Mouse (Mus musculus) liver, embryonic 16.5 days (tissue): ENCODE measurements around the gene Abhd11. TPM values are rescaled to one million over a fixed set of nuclear protein-coding genes. Genes with fewer than 3 reads are reported as not detected.

Source experiments
- ATAC-seq: fragments of 200-750 bp; cut with Nextera tagmentation; 2 replicates; pipeline ENCODE4 v1.8.0; 2017; ENCODE audit warnings: low read depth, mild to moderate bottlenecking, moderate number of reproducible peaks, moderate library complexity
- H3K27ac ChIP-seq: fragments of 300-500 bp; sonication (generic); 2 replicates; pipeline ENCODE4 v1.5.1; 2014; ENCODE audit warnings: mild to moderate bottlenecking, low read length
- H3K27me3 ChIP-seq: fragments of 300-500 bp; sonication (generic); 2 replicates; pipeline ENCODE4 v1.6.1; 2014; ENCODE audit warnings: low read depth, low read length, mixed read lengths; ENCODE audit not compliant: control insufficient read depth, insufficient read depth
- H3K36me3 ChIP-seq: fragments of 300-500 bp; sonication (generic); 2 replicates; pipeline ENCODE4 v1.6.1; 2014; ENCODE audit warnings: mild to moderate bottlenecking; ENCODE audit not compliant: control insufficient read depth, insufficient read depth
- H3K4me1 ChIP-seq: fragments of 300-500 bp; sonication (generic); 2 replicates; pipeline ENCODE4 v1.6.1; 2014; ENCODE audit warnings: low read depth, low read length, mixed read lengths; ENCODE audit not compliant: control insufficient read depth
- H3K4me2 ChIP-seq: fragments of 300-500 bp; sonication (generic); 2 replicates; pipeline ENCODE4 v1.6.1; 2014; ENCODE audit warnings: low read depth, low read length, mixed read lengths
- H3K4me3 ChIP-seq: fragments of 300-500 bp; sonication (generic); 2 replicates; pipeline ENCODE4 v1.5.1; 2014; ENCODE audit warnings: low read depth, mild to moderate bottlenecking, low read length
- H3K9ac ChIP-seq: fragments of 300-500 bp; sonication (generic); 2 replicates; pipeline ENCODE4 v1.6.1; 2014; ENCODE audit warnings: low read depth, low read length
- H3K9me3 ChIP-seq: fragments of 300-500 bp; sonication (generic); replicated peaks from 2 replicates; pipeline ENCODE4 v1.6.1; 2016; ENCODE audit warnings: low read length; ENCODE audit not compliant: control insufficient read depth
- WGBS: fragments of 180-500 bp; shearing (Covaris S2); extraction: QIAGEN DNeasy Blood & Tissue Kit; methylation state at CpG from one replicate; pipeline ENCODE4 v1.1.7; 2014; ENCODE audit not compliant: insufficient replicate concordance; 5-methylcytosine and 5-hydroxymethylcytosine counted together
- polyA plus RNA-seq: library from polyadenylated mRNA; unstranded; fragments of >200 nt; fragmentation: Nextera tagmentation; extraction: Ambion mirVana; gene quantifications from 2 replicates; pipeline ENCODE4 v1.2.1, GENCODE M21; 2015

The Abhd11 gene
- polyA plus RNA-seq, 1 experiment from 2014 or later, result 26.6 TPM

DNA sequence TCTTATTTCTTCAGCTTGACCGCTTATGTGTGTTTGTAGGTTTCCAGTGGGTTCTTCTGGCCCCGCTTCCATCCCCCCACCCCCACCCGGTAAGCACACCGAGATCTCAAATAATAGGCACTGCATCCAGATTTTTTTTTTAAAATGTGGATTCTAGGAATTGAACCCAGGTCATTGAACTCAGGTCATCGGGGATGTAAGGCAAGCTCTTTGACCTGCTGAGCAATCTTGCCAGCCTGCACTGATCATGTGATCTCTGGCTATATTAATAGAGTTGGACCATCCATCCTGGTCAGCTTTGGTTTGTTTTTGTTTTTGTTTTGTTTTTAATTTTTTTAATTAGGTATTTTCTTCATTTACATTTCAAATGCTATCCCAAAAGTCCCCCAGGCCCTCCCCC, 23.6 kb downstream of the Abhd11 start:
- no peak overlapping the region for H3K9ac ChIP-seq
- H3K4me2 ChIP-seq, result no peak overlapping the region
- H3K4me3 ChIP-seq, result no peak overlapping the region
- H3K36me3 ChIP-seq, result no peaks in the 10 kb centered on the region
- 68% methylated on average over 5 of the region's 5 CpGs for WGBS
- H3K4me1 ChIP-seq, result peaks cover 11% of the 10 kb centered on the region
- H3K9me3 ChIP-seq, result no peaks in the 10 kb centered on the region
- no peak overlapping the region for H3K27ac ChIP-seq
- no peak for ATAC-seq
- no peaks in the 10 kb centered on the region for H3K27me3 ChIP-seq

GRCm38 (mm10) chr5:135034593-135034992, 25.6 kb downstream of the Abhd11 start:
- H3K4me2 ChIP-seq, result no peak overlapping the region
- H3K4me1 ChIP-seq, result peaks cover 11% of the 10 kb centered on the region
- 85% methylated on average over 2 of the region's 2 CpGs for WGBS
- no peak overlapping the region for H3K27ac ChIP-seq
- H3K9me3 ChIP-seq, result no peaks in the 10 kb centered on the region
- H3K36me3 ChIP-seq, result no peaks in the 10 kb centered on the region
- H3K9ac ChIP-seq, result no peak overlapping the region
- no peaks in the 10 kb centered on the region for H3K27me3 ChIP-seq
- H3K4me3 ChIP-seq, result no peak overlapping the region
- no peak for ATAC-seq

GRCm38 (mm10) chr5:135035608-135036359, 26.8 kb downstream of the Abhd11 start:
- H3K27me3 ChIP-seq, result no peaks in the 10 kb centered on the region
- no peak overlapping the region for H3K4me3 ChIP-seq
- H3K9ac ChIP-seq, result no peak overlapping the region
- H3K4me1 ChIP-seq, result peaks cover 20% of the 10 kb centered on the region
- H3K27ac ChIP-seq, result peak overlapping the region; percentile 35; the same call in 1 of the 2 replicates
- H3K36me3 ChIP-seq, result no peaks in the 10 kb centered on the region
- no peaks in the 10 kb centered on the region for H3K9me3 ChIP-seq
- ATAC-seq, result peak; percentile 87
- peak overlapping the region; percentile 22; the same call in 1 of the 2 replicates for H3K4me2 ChIP-seq
- WGBS, result 59% methylated on average over 18 of the region's 18 CpGs

DNA sequence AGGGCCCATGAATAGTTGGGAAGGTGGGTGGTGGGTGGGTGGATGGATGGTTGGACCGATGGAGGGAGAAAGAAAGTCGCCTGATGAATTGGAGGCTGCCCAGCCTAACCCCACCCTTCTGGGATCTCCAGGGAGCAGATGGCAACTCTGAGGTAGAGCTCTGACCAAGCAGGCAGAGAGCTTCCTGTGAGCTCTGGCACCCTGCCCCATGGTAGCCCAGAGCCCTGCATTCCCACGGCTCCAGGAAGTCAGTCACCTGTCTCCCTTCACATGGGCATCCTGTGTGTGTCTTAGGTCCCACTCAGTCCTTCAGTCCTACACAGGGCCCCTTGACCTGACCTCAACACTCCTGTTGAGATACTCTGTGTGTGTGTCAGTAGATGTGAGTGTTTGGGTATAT, 29.0 kb downstream of the Abhd11 start:
- H3K36me3 ChIP-seq, result no peaks in the 10 kb centered on the region
- H3K4me1 ChIP-seq, result peaks cover 29% of the 10 kb centered on the region
- H3K27ac ChIP-seq, result no peak overlapping the region
- H3K9me3 ChIP-seq, result no peaks in the 10 kb centered on the region
- H3K4me3 ChIP-seq, result no peak overlapping the region
- H3K27me3 ChIP-seq, result no peaks in the 10 kb centered on the region
- no peak overlapping the region for H3K9ac ChIP-seq
- 57% methylated on average over 3 of the region's 3 CpGs for WGBS
- no peak for ATAC-seq
- H3K4me2 ChIP-seq, result no peak overlapping the region

DNA sequence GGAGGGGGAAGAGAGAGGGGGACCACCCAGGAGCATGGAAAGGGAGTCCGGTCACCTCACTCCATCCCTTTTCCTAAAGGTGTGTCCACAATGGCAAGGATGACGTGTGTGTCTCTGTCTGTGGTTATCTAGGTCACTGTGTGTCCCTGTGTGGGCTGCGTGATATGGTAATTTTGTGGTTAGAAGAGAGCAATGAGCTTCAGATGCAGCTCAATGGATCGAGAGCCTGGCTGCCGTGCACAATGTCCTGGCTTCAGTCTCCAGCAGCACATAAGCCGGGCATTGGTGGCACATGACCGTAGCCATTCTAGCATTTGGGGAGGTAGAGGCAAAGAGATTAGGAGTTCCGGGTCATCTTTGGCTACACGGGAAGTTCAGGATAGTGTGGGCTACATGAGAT, 30.6 kb downstream of the Abhd11 start:
- Histone ChIP-seq H3K27ac (no peak overlapping the region), H3K4me2 (no peak overlapping the region), H3K9ac (no peak overlapping the region), H3K4me1 (peaks cover 29% of the 10 kb centered on the region), H3K4me3 (no peak overlapping the region), H3K27me3 (no peaks in the 10 kb centered on the region), H3K36me3 (no peaks in the 10 kb centered on the region), H3K9me3 (no peaks in the 10 kb centered on the region)
- ATAC-seq, result no peak
- WGBS, result 40% methylated on average over 9 of the region's 9 CpGs

- H3K4me3 ChIP-seq, result no peak overlapping the region
- no peak for ATAC-seq
- H3K4me1 ChIP-seq, result peaks cover 29% of the 10 kb centered on the region
- no peak overlapping the region for H3K9ac ChIP-seq
- 37% methylated on average over 6 of the region's 6 CpGs for WGBS
- H3K27ac ChIP-seq, result no peak overlapping the region
- no peaks in the 10 kb centered on the region for H3K36me3 ChIP-seq
- no peaks in the 10 kb centered on the region for H3K9me3 ChIP-seq
- no peaks in the 10 kb centered on the region for H3K27me3 ChIP-seq
- H3K4me2 ChIP-seq, result no peak overlapping the region
Measured at GRCm38 (mm10) chr5:135040059-135040458, 31.1 kb downstream of the Abhd11 start.

DNA sequence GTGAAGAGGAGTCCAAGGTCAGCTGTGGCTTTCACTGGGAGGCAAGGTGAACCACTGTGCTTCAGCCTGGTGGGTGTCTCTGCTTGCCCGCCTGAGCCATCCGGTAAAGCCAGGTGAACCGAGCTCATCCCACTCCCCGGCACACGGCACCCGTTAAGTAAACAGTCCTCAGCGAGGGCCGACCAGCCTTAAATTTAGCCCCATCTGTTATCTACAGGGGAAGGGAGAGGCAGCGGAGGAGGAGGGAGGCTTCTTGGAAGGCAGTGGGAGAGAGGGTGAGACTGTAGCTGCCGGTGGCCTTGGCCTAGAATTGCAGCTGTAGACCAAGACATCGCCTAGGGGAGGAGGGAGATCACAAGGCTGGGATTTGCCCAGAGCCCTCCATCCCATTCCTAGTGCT, 31.8 kb downstream of the Abhd11 start:
- H3K4me1 ChIP-seq, result peaks cover 24% of the 10 kb centered on the region
- H3K9me3 ChIP-seq, result no peaks in the 10 kb centered on the region
- 38% methylated on average over 11 of the region's 11 CpGs for WGBS
- H3K27me3 ChIP-seq, result no peaks in the 10 kb centered on the region
- H3K4me2 ChIP-seq, result no peak overlapping the region
- no peak overlapping the region for H3K27ac ChIP-seq
- no peaks in the 10 kb centered on the region for H3K36me3 ChIP-seq
- H3K9ac ChIP-seq, result no peak overlapping the region
- no peak for ATAC-seq
- no peak overlapping the region for H3K4me3 ChIP-seq

DNA sequence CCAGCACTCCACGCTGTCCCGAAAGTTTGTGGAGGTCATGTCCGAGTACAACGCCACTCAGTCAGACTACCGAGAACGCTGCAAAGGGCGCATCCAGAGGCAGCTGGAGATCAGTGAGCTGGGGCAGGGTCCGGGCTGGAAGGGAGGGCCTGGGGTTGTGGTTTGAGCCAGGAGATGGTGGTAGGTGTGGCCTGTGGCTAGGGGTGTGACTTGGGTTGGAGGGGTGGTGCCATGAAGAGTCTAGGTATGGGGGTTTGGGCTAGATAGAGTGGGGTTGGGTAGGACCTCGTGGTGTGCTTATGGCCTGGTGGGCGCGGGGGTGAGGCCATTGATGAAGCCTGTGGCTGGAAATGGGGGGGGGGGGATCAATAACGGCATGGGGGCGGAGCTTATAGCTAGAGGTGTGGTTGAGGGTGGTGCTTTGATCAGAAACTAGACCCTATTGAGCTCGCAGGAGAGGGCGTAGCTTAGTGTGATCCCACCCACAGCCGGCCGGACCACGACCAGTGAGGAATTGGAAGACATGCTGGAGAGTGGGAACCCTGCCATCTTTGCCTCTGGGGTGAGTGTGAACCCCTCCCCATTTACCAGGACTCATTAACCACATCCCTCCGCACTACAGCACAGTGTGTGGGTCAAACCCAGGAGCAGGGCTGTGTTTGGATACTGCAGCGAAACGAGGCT, 33.3 kb downstream of the Abhd11 start:
- H3K27ac ChIP-seq, result no peak overlapping the region
- no peaks in the 10 kb centered on the region for H3K27me3 ChIP-seq
- H3K9me3 ChIP-seq, result no peaks in the 10 kb centered on the region
- H3K4me2 ChIP-seq, result peak overlapping the region; percentile 15
- H3K4me3 ChIP-seq, result peak overlapping the region; percentile 15
- no peaks in the 10 kb centered on the region for H3K36me3 ChIP-seq
- 46% methylated on average over 21 of the region's 21 CpGs for WGBS
- peak; percentile 75 for ATAC-seq
- no peak overlapping the region for H3K9ac ChIP-seq
- H3K4me1 ChIP-seq, result peaks cover 18% of the 10 kb centered on the region

- H3K4me1 ChIP-seq, result peaks cover 18% of the 10 kb centered on the region
- 64% methylated on average over 3 of the region's 3 CpGs for WGBS
- H3K9me3 ChIP-seq, result no peaks in the 10 kb centered on the region
- H3K9ac ChIP-seq, result no peak overlapping the region
- no peak overlapping the region for H3K27ac ChIP-seq
- H3K4me2 ChIP-seq, result no peak overlapping the region
- H3K36me3 ChIP-seq, result no peaks in the 10 kb centered on the region
- H3K4me3 ChIP-seq, result no peak overlapping the region
- no peaks in the 10 kb centered on the region for H3K27me3 ChIP-seq
- no peak for ATAC-seq
Measured at GRCm38 (mm10) chr5:135044575-135044974, 35.6 kb downstream of the Abhd11 start.
